Mouse (Mus musculus): ENCODE data around the gene Ppp2r2c.

Ppp2r2c gene

DNA sequence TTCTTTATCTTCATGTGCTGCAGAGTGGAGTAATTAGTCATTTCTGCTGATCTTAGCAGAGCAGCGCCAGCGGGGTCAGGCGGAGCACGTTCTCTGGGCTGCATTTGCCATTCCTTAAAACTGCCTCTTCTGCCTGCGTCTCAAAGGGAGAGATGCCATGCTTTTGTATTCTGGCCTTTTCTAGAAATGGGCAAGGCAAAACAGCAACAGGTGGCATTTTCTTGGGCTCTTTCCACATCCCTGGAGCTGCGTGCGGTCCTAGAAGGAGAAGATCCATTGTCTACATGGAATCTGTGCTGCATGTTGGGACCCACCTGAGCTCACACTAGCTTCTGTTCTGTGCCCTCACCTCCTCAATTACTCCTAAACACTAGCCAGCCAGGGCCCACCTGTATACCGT is 29.7 kb downstream of the Ppp2r2c start:
- in situ Hi-C loops (cut with MseI, MboI): no loop called here

DNA sequence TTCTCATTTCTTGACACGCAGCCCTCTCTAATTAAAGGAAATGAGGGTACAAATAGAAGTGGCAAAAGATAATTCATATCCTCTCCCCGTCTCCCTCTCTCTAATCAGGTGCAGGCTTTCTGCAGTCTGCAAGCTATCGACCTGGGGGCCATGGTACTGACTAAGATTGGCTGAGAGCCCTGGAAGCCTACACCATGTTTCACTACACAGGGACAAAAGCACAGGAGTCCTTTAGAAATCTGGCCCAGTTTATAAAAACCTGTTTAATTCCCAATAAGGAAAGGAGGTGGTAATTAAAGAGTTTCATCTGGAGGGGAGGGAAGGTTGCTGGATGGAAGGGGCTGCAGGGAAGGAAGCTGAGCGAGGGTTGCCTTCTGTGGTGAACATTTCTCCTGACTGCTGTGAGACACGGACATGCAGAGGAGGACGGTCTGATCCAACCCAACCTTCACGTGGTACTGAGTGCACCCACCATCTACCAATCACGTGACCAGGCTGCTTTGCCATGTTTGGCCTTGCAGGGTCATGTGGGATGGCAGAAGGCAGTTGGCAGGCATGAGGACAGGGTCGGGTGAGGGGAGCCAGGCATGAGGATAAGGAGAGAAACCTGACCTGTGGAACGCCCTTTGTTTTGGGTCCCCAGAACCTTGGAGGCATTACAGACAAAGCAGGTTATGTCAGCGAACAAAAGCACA is 30.2 kb downstream of the Ppp2r2c start:
- in situ Hi-C loops (cut with MseI, MboI): no loop called here

DNA sequence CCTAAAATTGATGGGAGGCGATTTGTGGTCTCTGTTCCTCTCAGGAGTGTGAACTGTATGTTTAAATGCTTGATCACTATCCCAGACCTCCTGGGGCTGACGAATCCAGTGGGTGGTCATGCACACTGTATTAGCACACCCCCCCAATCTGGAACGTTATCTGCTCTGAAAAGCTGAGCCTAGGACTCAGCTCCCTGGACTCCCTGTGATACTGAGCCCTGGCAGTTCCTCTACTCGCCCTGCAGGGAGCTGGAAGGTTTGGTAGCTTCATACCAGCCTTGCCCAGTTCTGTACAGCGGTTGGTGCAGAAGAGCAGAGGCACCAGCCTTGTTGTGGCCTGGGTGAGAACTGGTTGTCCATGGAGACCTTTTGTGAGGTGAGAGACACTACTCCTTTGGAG is 31.1 kb downstream of the Ppp2r2c start:
- in situ Hi-C loops (cut with MseI, MboI): no loop called here

DNA sequence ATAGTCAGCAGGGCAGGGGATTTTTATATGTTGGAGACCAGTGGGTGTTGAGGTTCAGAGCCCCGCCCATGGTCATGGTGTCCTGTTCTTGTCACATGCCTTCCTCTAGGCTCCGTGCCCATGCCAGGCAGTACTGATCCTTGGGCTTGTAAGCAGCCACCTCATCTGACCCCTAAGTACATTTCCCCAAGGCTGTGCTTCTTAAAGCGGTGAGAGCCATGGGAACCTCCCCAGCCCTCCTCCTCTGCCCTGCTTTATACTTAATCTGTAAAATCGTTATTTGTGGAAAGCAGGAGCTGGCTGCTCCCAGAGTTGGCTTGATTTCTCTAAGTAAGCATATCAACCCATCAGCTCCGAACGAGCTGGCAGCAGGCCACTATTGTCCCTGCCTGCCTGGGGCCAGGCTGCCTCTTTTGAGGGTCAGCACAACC is 31.9 kb downstream of the Ppp2r2c start:
- in situ Hi-C loops (cut with MseI, MboI): no loop called here

DNA sequence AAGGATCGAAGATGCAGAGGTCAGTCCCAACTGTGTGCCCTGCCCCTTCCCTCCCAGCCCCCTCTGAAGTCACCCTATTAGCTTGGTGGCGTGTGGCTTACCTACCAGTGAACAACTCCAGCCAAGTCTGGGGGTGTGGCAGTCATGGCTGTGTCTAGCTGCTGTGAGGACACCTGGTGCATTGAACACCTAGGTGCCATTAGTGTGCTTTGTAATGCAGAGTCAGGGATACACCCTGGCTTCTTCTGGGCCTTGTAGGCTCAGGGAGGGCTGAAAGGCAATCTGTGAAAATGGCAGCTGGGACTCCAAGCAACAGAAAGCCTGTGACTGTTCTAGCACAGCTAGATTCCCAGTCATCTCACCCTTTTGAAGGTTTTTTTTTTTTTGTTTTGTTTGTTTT is 34.5 kb downstream of the Ppp2r2c start:
- in situ Hi-C loops (cut with MseI, MboI): no loop called here

DNA sequence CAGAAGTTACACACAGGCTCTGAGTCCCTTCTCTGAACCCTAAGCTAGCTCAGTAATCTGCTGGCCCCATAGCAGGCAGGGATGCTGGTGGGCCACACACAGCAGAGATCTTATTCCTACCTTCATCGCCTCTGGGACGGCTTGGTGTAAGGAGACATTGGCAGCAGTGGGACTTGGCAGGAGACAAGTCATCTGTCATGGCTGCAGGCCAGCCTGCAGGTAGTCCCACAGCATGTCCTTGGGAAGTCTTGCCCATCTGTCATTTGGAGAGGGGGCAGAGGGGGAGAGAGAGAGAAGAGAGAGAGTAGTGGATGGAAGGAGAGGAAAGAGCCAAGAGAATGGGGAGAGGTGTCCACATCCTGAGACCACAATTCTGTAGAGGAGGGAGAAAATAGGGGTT is 35.8 kb downstream of the Ppp2r2c start:
- in situ Hi-C loops (cut with MseI, MboI): no loop called here

DNA sequence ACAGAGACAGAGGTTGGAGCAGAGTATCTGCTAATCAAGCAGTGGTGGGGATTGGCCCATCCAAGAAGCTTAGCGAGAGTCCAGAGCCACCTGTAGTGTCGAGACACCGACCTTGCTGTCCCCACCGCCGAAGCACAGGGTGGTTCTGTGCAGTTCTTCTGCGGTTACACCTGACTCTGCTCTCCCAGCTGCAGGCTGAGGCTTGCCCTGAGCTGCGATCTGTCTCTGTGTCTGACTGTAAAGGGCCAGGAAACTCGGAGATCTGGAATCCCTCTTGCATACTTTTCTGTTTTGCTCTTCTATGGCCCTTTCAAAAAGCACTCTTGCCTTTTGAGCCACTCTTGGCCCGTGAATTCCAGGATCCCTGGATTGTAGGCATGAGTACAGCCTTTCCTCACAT is 36.4 kb downstream of the Ppp2r2c start:
- in situ Hi-C loops (cut with MseI, MboI): no loop called here

DNA sequence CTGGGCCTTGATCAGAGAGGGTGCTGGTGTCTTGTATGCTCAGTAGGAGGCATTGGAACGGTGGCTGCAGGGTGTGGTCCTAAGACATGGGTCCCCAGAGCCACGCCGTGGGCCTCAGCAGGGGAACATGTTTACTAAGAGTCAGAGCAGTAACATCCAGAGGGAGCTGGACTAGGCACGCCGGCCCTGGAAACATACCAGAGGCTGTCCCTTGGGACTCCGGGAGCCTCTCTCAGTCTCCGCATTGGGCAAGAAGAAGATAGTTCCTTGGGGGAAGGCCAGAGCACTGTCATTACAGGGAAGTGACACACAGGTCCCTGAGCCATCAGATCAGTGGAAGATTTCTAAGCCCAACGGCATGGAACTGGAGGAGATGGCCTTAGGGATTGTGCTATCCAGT is 36.9 kb downstream of the Ppp2r2c start:
- in situ Hi-C loops (cut with MseI, MboI): no loop called here

DNA sequence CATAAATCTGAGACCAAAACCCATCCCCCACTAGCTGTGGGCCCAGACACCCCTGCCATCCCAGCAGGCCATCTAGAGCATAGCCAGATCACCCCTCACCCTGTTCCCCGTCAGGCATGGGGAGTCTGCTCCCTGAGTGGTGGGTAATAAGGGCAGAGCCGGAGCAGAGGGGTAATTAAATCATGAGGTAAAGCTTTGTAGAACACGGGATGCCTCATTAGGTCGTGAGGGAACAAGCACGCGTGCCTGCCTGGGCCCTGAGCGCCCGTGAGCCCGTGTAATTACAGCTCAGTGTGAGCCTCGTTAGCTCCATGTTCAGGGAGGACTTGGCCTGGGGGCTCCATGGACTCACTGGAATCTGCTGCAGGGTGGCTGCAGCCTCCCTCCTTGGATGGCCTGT is 39.4 kb downstream of the Ppp2r2c start:
- in situ Hi-C loops (cut with MseI, MboI): no loop called here

DNA sequence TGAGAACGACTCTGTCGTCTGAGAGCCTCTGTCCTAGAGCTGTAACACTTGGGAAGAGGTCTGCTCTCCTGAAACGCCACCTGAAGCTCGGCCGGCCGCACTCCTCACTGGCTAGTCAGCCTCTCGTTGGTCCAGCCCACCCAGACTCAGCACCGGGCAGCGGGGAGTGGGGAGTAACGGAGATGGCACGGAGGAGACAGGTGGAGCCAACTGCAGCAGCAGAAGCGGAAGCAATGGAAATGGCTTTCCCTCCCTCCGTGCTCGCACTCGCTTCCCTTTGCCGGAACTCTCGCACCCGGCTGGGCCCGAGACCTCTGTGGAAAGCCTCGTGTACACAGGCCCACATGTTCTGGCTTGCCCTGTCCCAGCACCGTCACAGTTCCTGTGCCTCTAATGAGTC is 41.2 kb downstream of the Ppp2r2c start:
- in situ Hi-C loops (cut with MseI, MboI): no loop called here

DNA sequence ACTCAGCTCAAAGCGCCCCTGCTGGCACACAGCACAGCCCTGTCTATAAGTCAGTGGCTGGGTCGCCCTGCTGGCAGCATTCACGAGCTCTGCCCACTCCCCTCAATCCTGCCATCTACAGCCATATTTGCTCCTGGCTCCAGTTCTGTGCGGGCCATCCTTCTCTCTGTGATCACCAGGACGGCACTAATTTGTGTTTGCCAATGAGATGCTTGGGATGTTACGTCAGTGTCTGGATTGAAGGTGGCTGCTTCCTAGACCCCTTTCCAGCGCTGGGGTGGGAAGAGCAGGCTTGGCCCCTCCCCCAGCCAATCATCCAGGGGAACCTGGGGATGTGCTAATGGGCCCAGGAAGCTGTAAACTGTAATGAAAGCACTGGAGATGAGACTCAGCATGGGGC is 42.7 kb downstream of the Ppp2r2c start:
- in situ Hi-C loops (cut with MseI, MboI): no loop called here

DNA sequence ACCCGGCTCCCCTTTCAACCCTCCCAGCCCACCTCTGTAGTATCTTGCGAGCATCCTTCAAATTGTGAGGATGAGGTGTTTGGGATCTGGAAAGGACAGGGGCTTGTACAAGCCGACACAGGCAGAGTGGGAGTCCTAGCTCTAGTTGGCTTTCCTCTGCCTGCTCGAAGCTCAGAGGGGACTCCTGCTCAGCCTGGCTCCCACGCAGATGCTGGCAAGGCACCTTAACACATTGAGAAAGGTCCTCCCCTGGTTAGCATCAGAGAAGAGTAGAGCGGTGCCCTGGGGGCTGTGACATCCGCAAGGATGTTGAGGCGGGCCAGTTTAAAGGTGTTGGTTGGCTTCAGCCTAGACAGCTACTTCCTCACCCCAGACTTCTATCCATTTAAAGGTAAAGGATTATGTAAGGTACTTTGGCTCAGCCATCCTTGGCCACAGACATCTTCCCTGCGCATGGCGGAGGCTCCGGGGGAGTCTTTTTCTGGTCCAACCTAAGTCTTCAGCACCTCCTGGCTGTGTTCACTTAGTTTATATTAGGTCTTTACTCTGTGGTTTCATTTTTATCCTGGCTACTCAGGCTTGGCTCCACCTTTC is 43.5 kb downstream of the Ppp2r2c start:
- in situ Hi-C loops (cut with MseI, MboI): no loop called here

DNA sequence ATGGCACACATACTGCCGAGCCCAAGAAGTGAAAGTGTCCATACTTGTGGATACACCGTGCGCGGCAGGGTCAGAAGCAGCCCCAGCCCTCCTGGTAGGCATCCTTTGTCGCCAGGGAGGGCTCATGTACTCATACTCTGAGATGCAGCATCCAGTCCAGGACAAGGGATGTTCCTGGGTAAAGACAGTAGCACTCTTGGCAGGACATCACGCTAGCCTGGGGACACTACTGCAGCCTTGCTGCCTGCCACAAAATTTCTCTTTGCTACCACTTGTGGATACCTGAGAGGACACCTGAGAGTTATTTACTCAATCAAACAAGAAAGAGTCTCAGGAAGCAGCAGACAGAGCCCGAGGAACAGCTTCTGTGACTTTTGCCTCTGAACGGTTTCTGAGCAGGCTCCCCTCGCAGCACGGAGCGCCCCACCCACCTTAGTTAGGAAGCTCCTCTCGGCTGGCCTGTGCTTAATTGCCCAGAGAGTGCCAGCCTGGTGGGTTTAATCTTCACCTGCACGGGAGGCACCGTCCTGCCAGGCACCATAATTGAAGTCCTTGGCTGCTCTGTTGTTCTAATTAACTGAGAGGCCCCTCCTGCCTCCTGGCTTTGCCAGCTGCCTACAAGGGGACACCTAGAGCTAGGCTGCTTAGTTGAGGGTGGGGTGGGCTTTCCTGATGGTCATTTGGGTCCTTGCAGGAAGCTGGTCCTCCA is 44.4 kb downstream of the Ppp2r2c start:
- in situ Hi-C loops (cut with MseI, MboI): no loop called here

DNA sequence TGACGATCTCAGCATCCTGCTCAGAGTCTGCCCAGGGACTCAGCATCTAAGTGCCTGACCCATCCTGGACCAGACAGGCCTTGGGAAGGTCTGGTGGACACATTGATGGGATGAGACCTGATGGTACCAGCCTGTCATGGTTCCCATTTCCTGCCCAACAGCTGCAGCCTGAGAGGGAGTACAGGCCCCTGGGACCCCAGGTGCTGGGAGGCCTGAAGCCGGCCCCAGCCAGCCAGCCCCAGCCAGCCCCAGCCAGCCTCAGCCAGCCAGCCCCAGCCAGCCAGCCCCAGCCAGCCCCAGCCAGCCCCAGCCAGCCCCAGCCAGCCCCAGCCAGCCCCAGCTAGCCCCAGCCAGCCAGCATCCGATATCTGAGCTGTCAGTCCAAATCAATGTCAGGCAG is 46.9 kb downstream of the Ppp2r2c start:
- in situ Hi-C loops (cut with MseI, MboI): no loop called here

DNA sequence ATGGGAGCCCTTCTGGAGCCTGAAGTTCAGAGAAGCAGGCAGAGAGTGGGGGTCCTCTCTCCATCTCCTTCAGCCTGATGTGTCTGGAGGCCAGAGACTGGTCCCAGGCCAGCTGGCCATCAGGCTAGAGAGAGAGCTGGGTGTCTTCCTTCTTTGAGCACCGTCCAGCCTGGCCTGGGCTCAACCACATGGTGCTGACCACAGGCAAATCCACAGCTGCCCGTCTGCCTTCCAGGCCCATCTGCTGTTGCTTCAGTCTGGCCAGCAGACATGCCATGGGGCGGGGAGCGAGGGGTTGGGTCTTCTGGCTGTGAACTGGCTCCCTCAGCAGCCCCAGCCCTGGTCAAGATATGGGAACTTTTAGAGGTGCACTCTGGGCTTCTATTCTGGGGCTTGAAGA is 48.3 kb downstream of the Ppp2r2c start:
- in situ Hi-C loops (cut with MseI, MboI): no loop called here

DNA sequence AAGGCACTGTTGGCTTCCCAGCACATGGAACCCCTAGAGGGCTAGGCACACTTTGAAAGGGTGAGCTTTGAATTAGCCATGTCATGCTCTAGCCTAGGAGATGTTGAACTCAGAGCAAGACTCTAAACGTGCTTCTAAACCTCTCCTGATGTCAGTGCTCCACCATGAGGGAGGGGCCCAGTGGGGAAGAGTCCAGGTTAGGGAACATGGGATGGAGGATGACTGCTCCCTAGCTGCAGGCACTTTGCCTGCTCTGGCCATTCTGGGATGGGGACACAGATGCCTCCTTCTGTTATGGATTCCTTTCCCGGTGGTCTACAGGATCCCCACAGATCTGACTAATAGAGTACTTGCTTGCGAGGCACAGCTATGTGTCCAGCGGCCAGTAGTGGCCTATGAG is 48.9 kb downstream of the Ppp2r2c start:
- in situ Hi-C loops (cut with MseI, MboI): no loop called here

DNA sequence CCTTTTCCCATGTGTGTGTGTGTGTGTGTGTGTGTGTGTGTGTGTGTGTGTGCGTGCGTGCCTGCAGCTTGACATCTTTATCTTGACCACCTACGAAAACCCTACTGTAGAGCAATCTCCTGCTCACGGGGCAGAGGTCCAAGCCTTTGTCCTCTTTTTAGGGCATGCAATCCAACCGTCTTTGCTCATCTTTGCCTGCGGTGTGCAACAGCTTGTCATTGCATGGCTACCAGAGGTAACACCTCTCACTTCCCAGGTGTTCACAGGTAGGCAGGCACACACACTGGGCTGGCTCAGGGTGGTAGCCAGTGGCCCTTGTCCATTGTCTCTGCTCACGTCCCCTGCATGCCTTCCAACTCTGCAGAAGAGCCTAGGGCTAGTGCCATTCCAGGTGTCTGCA is 49.7 kb downstream of the Ppp2r2c start:
- in situ Hi-C loops (cut with MseI, MboI): no loop called here

DNA sequence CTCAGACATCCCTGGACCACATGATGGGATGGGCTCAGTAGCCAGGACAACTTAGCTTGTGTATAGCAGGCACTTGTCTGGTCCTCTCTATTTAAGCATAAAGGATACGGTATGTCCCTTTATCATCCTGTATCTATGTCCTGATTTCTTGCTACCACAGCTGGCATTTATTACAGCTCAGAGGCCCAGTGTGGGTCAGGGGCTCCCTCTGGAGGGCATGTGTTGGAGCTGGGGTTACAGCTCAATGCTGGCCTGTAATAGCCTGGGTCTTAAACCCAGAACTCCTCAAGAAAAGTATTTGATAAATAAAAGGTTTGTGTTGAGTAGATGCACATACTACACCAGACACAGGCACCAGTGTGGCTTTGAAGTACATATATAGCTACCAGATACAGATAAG is 51.8 kb downstream of the Ppp2r2c start:
- in situ Hi-C loops (cut with MseI, MboI): no loop called here

DNA sequence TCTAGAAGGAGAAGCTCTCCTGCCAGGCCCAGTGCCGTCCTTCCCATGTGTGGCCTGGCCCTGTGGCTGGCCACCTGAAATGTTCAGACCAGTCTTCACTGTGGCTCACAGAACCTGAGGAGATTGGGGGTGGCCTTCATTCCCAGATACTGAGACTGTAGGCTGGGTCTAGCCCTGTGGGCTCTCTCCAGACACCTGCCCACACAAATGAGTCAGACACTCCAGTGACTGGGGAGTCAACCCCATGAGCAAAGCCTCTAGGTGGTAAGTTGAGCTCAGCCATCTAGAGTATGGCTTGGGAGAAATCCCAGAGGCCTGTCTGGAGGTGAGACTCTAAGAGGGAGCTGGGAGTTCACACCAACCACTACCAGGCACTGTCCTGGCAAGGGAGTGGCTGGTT is 53.6 kb downstream of the Ppp2r2c start:
- in situ Hi-C loops (cut with MseI, MboI): no loop called here

DNA sequence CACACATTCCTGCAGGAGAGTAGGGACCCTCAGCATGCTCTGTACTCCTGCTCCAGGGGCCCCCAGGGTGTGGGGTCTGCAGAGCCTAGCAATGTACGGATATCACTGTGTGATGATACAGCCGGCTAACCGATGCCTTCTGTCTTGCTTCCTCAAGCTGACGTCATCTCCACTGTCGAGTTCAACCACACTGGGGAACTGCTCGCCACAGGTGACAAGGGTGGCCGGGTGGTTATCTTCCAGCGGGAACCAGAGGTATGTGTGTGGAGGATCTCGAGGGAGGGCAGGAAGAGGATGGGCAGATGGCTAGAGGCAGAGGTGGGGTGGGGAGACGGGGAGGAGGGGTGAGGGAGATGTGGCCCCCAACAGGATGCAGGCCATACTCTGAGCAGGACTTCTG is 54.5 kb downstream of the Ppp2r2c start:
- in situ Hi-C loops (cut with MseI, MboI): no loop called here

DNA sequence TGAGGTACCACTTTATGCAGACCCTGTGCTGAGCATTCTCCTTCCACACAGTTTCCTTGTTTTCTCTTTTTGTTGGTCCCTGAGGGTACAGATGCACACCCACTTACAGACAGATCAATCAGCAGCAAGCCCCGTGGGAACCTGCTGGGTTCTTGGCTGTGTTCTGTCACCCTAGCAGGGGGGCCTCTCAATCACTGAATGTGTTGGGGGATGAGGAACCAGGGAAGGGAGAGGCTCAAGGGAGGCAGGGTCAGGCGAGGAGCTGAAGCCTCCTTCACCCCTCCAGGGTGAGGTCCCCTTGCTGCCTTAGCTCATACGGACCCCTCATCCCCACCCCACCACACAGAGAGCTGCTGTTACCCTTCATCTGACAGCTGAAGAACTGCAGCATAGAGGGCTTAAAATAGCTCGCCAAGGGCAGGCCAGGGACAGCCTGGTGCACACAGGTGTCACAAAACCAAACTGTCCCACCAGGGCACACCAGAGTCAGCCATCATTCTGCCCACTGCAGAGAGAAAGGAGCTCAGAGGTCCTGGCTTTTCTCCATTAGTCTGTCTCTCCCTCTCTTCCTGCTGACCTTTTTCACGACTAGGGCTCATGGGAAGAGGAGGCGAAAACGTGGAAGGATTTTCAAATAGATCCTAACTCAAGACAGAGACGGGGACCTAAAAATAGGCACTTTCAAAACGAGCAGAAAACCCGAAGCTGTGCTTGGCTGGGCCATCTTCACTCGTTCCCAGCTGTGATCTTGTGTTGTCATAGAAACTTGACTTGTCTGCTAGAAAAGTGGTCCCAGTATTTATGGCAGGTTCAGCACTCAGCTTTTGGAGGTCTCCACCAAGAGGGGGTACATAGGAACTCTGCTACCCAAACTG is 55.8 kb downstream of the Ppp2r2c start:
- in situ Hi-C loops (cut with MseI, MboI): no loop called here

DNA sequence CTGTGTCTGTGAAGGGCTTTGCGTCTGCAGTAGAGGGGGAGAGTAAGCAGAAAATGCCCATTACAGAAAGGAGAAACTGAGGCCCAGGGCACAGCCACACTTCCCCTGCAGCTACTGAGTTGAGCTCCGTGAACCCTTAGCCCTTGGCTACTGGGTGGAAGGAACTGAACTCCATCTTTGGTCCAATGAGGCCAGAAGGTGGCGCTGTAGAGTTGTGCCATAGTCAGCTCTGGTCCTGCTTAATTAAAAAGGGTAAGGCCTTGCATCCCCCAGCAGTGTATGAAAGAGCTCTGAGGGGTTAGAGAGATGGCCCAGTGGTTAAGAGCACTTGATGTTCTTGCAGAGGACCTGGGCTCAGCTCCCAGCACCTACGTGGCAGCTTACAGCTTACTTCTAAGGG is 60.4 kb downstream of the Ppp2r2c start:
- in situ Hi-C loops (cut with MseI, MboI): no loop called here

All from mouse trophoblast stem cell (cell line).